Mouse (Mus musculus) cerebellum, postnatal 36 days (tissue): ENCODE measurements around the gene Emc4.

Experiments used
- DNase-seq, 2 experiments: peaks; one replicate each; pipeline ENCODE4 v3.0.0; 2021 to 2022; ENCODE audit warnings: mixed read lengths in 2 of 2

The Emc4 gene

GRCm38 (mm10) chr2:112367726-112368673, at the start of gene Emc4:
Gene Emc4 (minus strand): TSS chr2:112368027.
- DNase-seq, result peak; percentile 93 to 96

GRCm38 (mm10) chr2:112407030-112407429, 39.2 kb upstream of the Emc4 start:
- DNase-seq, result no peak

- DNase-seq, result no peak
Measured at GRCm38 (mm10) chr2:112396649-112397048, 28.8 kb upstream of the Emc4 start.

- DNase-seq, result no peak
Measured at GRCm38 (mm10) chr2:112393958-112394357, 26.1 kb upstream of the Emc4 start.

GRCm38 (mm10) chr2:112392689-112393088, 24.9 kb upstream of the Emc4 start:
- no peak for DNase-seq

- no peak for DNase-seq
Measured at GRCm38 (mm10) chr2:112391346-112392000, 23.6 kb upstream of the Emc4 start.

- no peak for DNase-seq
Measured at GRCm38 (mm10) chr2:112390843-112391242, 23.0 kb upstream of the Emc4 start.

- DNase-seq, result no peak
Measured at GRCm38 (mm10) chr2:112381219-112381618, 13.4 kb upstream of the Emc4 start.

- DNase-seq, result no peak
Measured at GRCm38 (mm10) chr2:112380131-112380530, 12.3 kb upstream of the Emc4 start.

- DNase-seq, result peak; percentile 90 to 95
Measured at GRCm38 (mm10) chr2:112378973-112379898, 11.4 kb upstream of the Emc4 start, which contains the start of gene Katnbl1. Gene Katnbl1 (plus strand): TSS chr2:112379211.

- DNase-seq, result no peak
Measured at GRCm38 (mm10) chr2:112374610-112375009, 6.8 kb upstream of the Emc4 start.

- DNase-seq, result no peak
Measured at GRCm38 (mm10) chr2:112373141-112373540, 5.3 kb upstream of the Emc4 start.

- DNase-seq, result no peak
Measured at GRCm38 (mm10) chr2:112369941-112370340, 2.1 kb upstream of the Emc4 start.

- DNase-seq, result peak in 1 of 2 experiments; percentile 9
Measured at GRCm38 (mm10) chr2:112367222-112367621, 605 bp downstream of the Emc4 start.

GRCm38 (mm10) chr2:112360781-112361169, 7.1 kb downstream of the Emc4 start:
- DNase-seq, result no peak

- DNase-seq, result no peak
Measured at GRCm38 (mm10) chr2:112360012-112360780, 7.6 kb downstream of the Emc4 start.

- DNase-seq, result no peak
Measured at GRCm38 (mm10) chr2:112359611-112360010, 8.2 kb downstream of the Emc4 start.

- no peak for DNase-seq
Measured at GRCm38 (mm10) chr2:112353685-112354455, 14.0 kb downstream of the Emc4 start.

GRCm38 (mm10) chr2:112348246-112348645, 19.6 kb downstream of the Emc4 start:
- no peak for DNase-seq

- DNase-seq, result no peak
Measured at GRCm38 (mm10) chr2:112341117-112341516, 26.7 kb downstream of the Emc4 start.

GRCm38 (mm10) chr2:112339736-112340135, 28.1 kb downstream of the Emc4 start:
- no peak for DNase-seq
